Mouse (Mus musculus) gastrocnemius, adult 8-10 months (tissue): ENCODE data around the gene Glra1. TPM values are rescaled to one million over a fixed set of nuclear protein-coding genes. Genes with fewer than 3 reads are reported as not detected.

Source experiments
- microRNA-seq: library from miRNA; unstranded; fragments of <30 nt; microRNA quantifications from one replicate; pipeline ENCODE4 v1.2.0, GENCODE M21; 2022
- total RNA-seq, 4 experiments: library from RNA; stranded (reverse); gene quantifications; 2 replicates each; pipeline ENCODE4 v1.2.4; 2022

The Glra1 gene
- total RNA-seq, 4 experiments from 2014 or later: not detected

Small RNA genes within 50 kb of the gene (microRNA-seq; reads per million reads assigned to microRNA genes)
- gene Mir7652: not detected

Other genes with a start within 250 kb of the Glra1 start
- gene Sparc, start 185.0 kb downstream of the Glra1 start, total RNA-seq: 100 to 1,000 TPM in 3 of 4 experiments, 10 to 100 TPM in 1; 94.4 to 242 (median 133) TPM
- gene Atox1, start 147.0 kb downstream of the Glra1 start, total RNA-seq: 10 to 100 TPM; 42.0 to 46.5 (median 45.9) TPM
- 10 to 100 TPM; 57.3 to 63.3 (median 62.0) TPM for gene G3bp1, start 138.5 kb downstream of the Glra1 start, total RNA-seq